Mouse (Mus musculus) limb, embryonic 13.5 days (tissue): Measurements from ENCODE around the gene Nebl. TPM values are rescaled to one million over a fixed set of nuclear protein-coding genes. Genes with fewer than 3 reads are reported as not detected.
"Not testable (repeated sequence)": the region's sequence is repeated elsewhere in the genome, so short reads cannot be mapped to it uniquely, and the experiment has no call there.

Experiments used
- ATAC-seq: fragments of 200-750 bp; cut with Nextera tagmentation; 2 replicates; pipeline ENCODE4 v1.8.0; 2017; ENCODE audit warnings: low read depth, moderate number of reproducible peaks, moderate TSS enrichment; ENCODE audit not compliant: low FRiP score
- H3K27ac ChIP-seq: fragments of 300-500 bp; sonication (generic); 2 replicates; pipeline ENCODE4 v1.5.1; 2015; ENCODE audit warnings: inconsistent platforms, mild to moderate bottlenecking, moderate library complexity
- H3K27me3 ChIP-seq: fragments of 300-500 bp; sonication (generic); 2 replicates; pipeline ENCODE4 v1.6.1; 2015; ENCODE audit warnings: mild to moderate bottlenecking, inconsistent platforms
- H3K36me3 ChIP-seq: fragments of 300-500 bp; sonication (generic); 2 replicates; pipeline ENCODE4 v1.6.1; 2015; ENCODE audit warnings: inconsistent platforms, mild to moderate bottlenecking, moderate library complexity
- H3K4me1 ChIP-seq: fragments of 300-500 bp; sonication (generic); 2 replicates; pipeline ENCODE4 v1.6.1; 2015; ENCODE audit warnings: inconsistent platforms
- H3K4me2 ChIP-seq: fragments of 300-500 bp; sonication (generic); replicated peaks from 2 replicates; pipeline ENCODE4 v1.6.1; 2015; ENCODE audit warnings: inconsistent platforms, mild to moderate bottlenecking, moderate library complexity
- H3K4me3 ChIP-seq: fragments of 300-500 bp; sonication (generic); 2 replicates; pipeline ENCODE4 v1.5.1; 2015; ENCODE audit warnings: moderate library complexity, mild to moderate bottlenecking, inconsistent platforms
- H3K9ac ChIP-seq: fragments of 300-500 bp; sonication (generic); 2 replicates; pipeline ENCODE4 v1.6.1; 2015; ENCODE audit warnings: mild to moderate bottlenecking, inconsistent platforms
- H3K9me3 ChIP-seq: fragments of 300-500 bp; sonication (generic); 2 replicates; pipeline ENCODE4 v1.6.1; 2016; ENCODE audit warnings: inconsistent platforms
- WGBS: fragments of 180-500 bp; shearing (Covaris S2); methylation state at CpG from one replicate; pipeline ENCODE4 v1.1.7; 2015; 5-methylcytosine and 5-hydroxymethylcytosine counted together
- microRNA-seq: library from miRNA; unstranded; fragments of <30 nt; microRNA quantifications from one replicate; pipeline ENCODE4, GENCODE M21; 2016
- polyA plus RNA-seq: library from polyadenylated mRNA; unstranded; fragments of >200 nt; fragmentation: Nextera tagmentation; extraction: Ambion mirVana; gene quantifications from 2 replicates; pipeline ENCODE4 v1.2.1, GENCODE M21; 2015

Gene Nebl
- polyA plus RNA-seq, 1 experiment from 2014 or later, result 20.8 TPM

GRCm38 (mm10) chr2:17363337-17364216, 367.7 kb downstream of the Nebl start:
- Histone ChIP-seq H3K4me3 (no peak overlapping the region), H3K9me3 (no peaks in the 10 kb centered on the region), H3K27me3 (no peaks in the 10 kb centered on the region), H3K4me1 (0 out of 2 replicates have a peak, but pooled peaks cover 5% of the 10 kb centered on the region), H3K36me3 (no peaks in the 10 kb centered on the region), H3K9ac (no peak overlapping the region), H3K4me2 (no peak overlapping the region; the same call in 1 of the 2 replicates), H3K27ac (no peak overlapping the region)
- 42% methylated on average over 12 of the region's 12 CpGs for WGBS
- no peak; the same call in 1 of the 2 replicates for ATAC-seq

- 89% methylated on average over 1 of the region's 1 CpGs for WGBS
- no peak overlapping the region for H3K27ac ChIP-seq
- no peak overlapping the region for H3K4me2 ChIP-seq
- H3K9me3 ChIP-seq, result no peaks in the 10 kb centered on the region
- H3K36me3 ChIP-seq, result no peaks in the 10 kb centered on the region
- no peak overlapping the region for H3K9ac ChIP-seq
- H3K4me3 ChIP-seq, result no peak overlapping the region
- no peak for ATAC-seq
- H3K27me3 ChIP-seq, result no peaks in the 10 kb centered on the region
- H3K4me1 ChIP-seq, result 0 out of 2 replicates have a peak, but pooled peaks cover 5% of the 10 kb centered on the region
Observed at GRCm38 (mm10) chr2:17362181-17362580, 369.1 kb downstream of the Nebl start.

- H3K4me3 ChIP-seq, result no peak overlapping the region
- 89% methylated on average over 1 of the region's 1 CpGs for WGBS
- H3K27ac ChIP-seq, result no peak overlapping the region
- no peaks in the 10 kb centered on the region for H3K36me3 ChIP-seq
- H3K27me3 ChIP-seq, result no peaks in the 10 kb centered on the region
- no peak overlapping the region for H3K9ac ChIP-seq
- H3K9me3 ChIP-seq, result no peaks in the 10 kb centered on the region
- ATAC-seq, result no peak
- H3K4me2 ChIP-seq, result no peak overlapping the region
- H3K4me1 ChIP-seq, result no peaks in the 10 kb centered on the region
Observed at GRCm38 (mm10) chr2:17344643-17345042, 386.6 kb downstream of the Nebl start.

GRCm38 (mm10) chr2:17335451-17335850, 395.8 kb downstream of the Nebl start:
- Histone ChIP-seq H3K9ac (no peak overlapping the region), H3K9me3 (no peaks in the 10 kb centered on the region; the same call in 1 of the 2 replicates), H3K36me3 (no peaks in the 10 kb centered on the region), H3K4me1 (no peaks in the 10 kb centered on the region), H3K27ac (no peak overlapping the region), H3K27me3 (no peaks in the 10 kb centered on the region), H3K4me2 (no peak overlapping the region), H3K4me3 (no peak overlapping the region)
- ATAC-seq, result no peak
- WGBS, result 88% methylated on average over 5 of the region's 5 CpGs

GRCm38 (mm10) chr2:17326590-17326989, 404.7 kb downstream of the Nebl start:
- 92% methylated on average over 1 of the region's 1 CpGs for WGBS
- H3K4me3 ChIP-seq, result no peak overlapping the region
- no peaks in the 10 kb centered on the region for H3K36me3 ChIP-seq
- no peak overlapping the region for H3K4me2 ChIP-seq
- no peak overlapping the region for H3K27ac ChIP-seq
- H3K9me3 ChIP-seq, result no peaks in the 10 kb centered on the region
- no peaks in the 10 kb centered on the region for H3K27me3 ChIP-seq
- no peak overlapping the region for H3K9ac ChIP-seq
- ATAC-seq, result no peak
- no peaks in the 10 kb centered on the region for H3K4me1 ChIP-seq

- H3K4me1 ChIP-seq, result no peaks in the 10 kb centered on the region
- ATAC-seq, result no peak
- no peak overlapping the region for H3K4me2 ChIP-seq
- no peak overlapping the region for H3K27ac ChIP-seq
- 76% methylated on average over 5 of the region's 5 CpGs for WGBS
- H3K4me3 ChIP-seq, result no peak overlapping the region
- no peaks in the 10 kb centered on the region for H3K27me3 ChIP-seq
- H3K9ac ChIP-seq, result no peak overlapping the region
- H3K9me3 ChIP-seq, result no peaks in the 10 kb centered on the region
- H3K36me3 ChIP-seq, result no peaks in the 10 kb centered on the region
Observed at GRCm38 (mm10) chr2:17316850-17317249, 414.4 kb downstream of the Nebl start.

- Histone ChIP-seq H3K4me2 (no peak overlapping the region), H3K4me1 (no peaks in the 10 kb centered on the region), H3K4me3 (no peak overlapping the region), H3K27me3 (no peaks in the 10 kb centered on the region), H3K36me3 (no peaks in the 10 kb centered on the region), H3K9ac (no peak overlapping the region), H3K9me3 (no peaks in the 10 kb centered on the region), H3K27ac (no peak overlapping the region)
- no peak for ATAC-seq
Observed at GRCm38 (mm10) chr2:17301379-17301778, 429.9 kb downstream of the Nebl start.

- Histone ChIP-seq H3K27me3 (no peaks in the 10 kb centered on the region), H3K4me2 (no peak overlapping the region), H3K9me3 (no peaks in the 10 kb centered on the region), H3K27ac (no peak overlapping the region), H3K9ac (no peak overlapping the region), H3K36me3 (no peaks in the 10 kb centered on the region), H3K4me1 (no peaks in the 10 kb centered on the region), H3K4me3 (no peak overlapping the region)
- WGBS, result 43% methylated on average over 1 of the region's 1 CpGs
- no peak for ATAC-seq
Observed at GRCm38 (mm10) chr2:17297496-17297895, 433.8 kb downstream of the Nebl start.

GRCm38 (mm10) chr2:17295257-17295656, 436.0 kb downstream of the Nebl start:
- 84% methylated on average over 4 of the region's 5 CpGs for WGBS
- H3K27me3 ChIP-seq, H3K36me3 ChIP-seq, H3K9ac ChIP-seq, H3K4me1 ChIP-seq, H3K27ac ChIP-seq, ATAC-seq, H3K9me3 ChIP-seq, H3K4me3 ChIP-seq, H3K4me2 ChIP-seq: not testable (repeated sequence)

Small RNA genes within 50 kb of the gene (microRNA-seq; reads per million reads assigned to microRNA genes)
- not detected for gene Mir6419
